Mouse (Mus musculus) hindbrain, embryonic 15.5 days (tissue): ENCODE data around the gene Crhr2. TPM values are rescaled to one million over a fixed set of nuclear protein-coding genes. Genes with fewer than 3 reads are reported as not detected.

ENCODE experiments used
- ATAC-seq: fragments of 200-750 bp; cut with Nextera tagmentation; 2 replicates; pipeline ENCODE4 v1.8.0; 2017; ENCODE audit warnings: low read depth, moderate number of reproducible peaks, moderate TSS enrichment; ENCODE audit not compliant: low FRiP score
- H3K27ac ChIP-seq: fragments of 300-500 bp; sonication (generic); replicated peaks from 2 replicates; pipeline ENCODE4 v1.5.1; 2015; ENCODE audit warnings: mild to moderate bottlenecking, inconsistent platforms
- H3K27me3 ChIP-seq: fragments of 300-500 bp; sonication (generic); 2 replicates; pipeline ENCODE4 v1.6.1; 2015; ENCODE audit warnings: control low read depth, inconsistent platforms
- H3K36me3 ChIP-seq: fragments of 300-500 bp; sonication (generic); 2 replicates; pipeline ENCODE4 v1.6.1; 2015; ENCODE audit warnings: control low read depth, inconsistent platforms
- H3K4me1 ChIP-seq: fragments of 300-500 bp; sonication (generic); replicated peaks from 2 replicates; pipeline ENCODE4 v1.6.1; 2015; ENCODE audit warnings: control low read depth, inconsistent platforms
- H3K4me2 ChIP-seq: fragments of 300-500 bp; sonication (generic); 2 replicates; pipeline ENCODE4 v1.6.1; 2015; ENCODE audit warnings: moderate library complexity, mild to moderate bottlenecking, inconsistent platforms
- H3K4me3 ChIP-seq: fragments of 300-500 bp; sonication (generic); 2 replicates; pipeline ENCODE4 v1.5.1; 2015; ENCODE audit warnings: mild to moderate bottlenecking, inconsistent platforms
- H3K9ac ChIP-seq: fragments of 300-500 bp; sonication (generic); 2 replicates; pipeline ENCODE4 v1.6.1; 2015; ENCODE audit warnings: inconsistent platforms
- H3K9me3 ChIP-seq: fragments of 300-500 bp; sonication (generic); 2 replicates; pipeline ENCODE4 v1.6.1; 2016; ENCODE audit warnings: control low read depth, inconsistent platforms
- WGBS: fragments of 180-500 bp; shearing (Covaris S2); methylation state at CpG from one replicate; pipeline ENCODE4 v1.1.7; 2015; 5-methylcytosine and 5-hydroxymethylcytosine counted together
- polyA plus RNA-seq: library from polyadenylated mRNA; unstranded; fragments of >200 nt; fragmentation: Nextera tagmentation; extraction: Ambion mirVana; gene quantifications from 2 replicates; pipeline ENCODE4 v1.2.1, GENCODE M21; 2015

The Crhr2 gene
- polyA plus RNA-seq, 1 experiment from 2014 or later = 1.3 TPM

- 77% methylated on average over 5 of the region's 5 CpGs for WGBS
- no peak overlapping the region for H3K27ac ChIP-seq
- peaks cover 7% of the 10 kb centered on the region; the same call in 1 of the 2 replicates for H3K4me1 ChIP-seq
- no peaks in the 10 kb centered on the region for H3K36me3 ChIP-seq
- no peak overlapping the region for H3K4me2 ChIP-seq
- H3K9me3 ChIP-seq = no peaks in the 10 kb centered on the region
- no peak overlapping the region for H3K9ac ChIP-seq
- ATAC-seq = no peak
- no peak overlapping the region for H3K4me3 ChIP-seq
- peaks cover 37% of the 10 kb centered on the region for H3K27me3 ChIP-seq
Observed at GRCm38 (mm10) chr6:55161311-55161761, 28.5 kb upstream of the Crhr2 start.

- H3K9ac ChIP-seq = no peak overlapping the region
- ATAC-seq = no peak
Observed at GRCm38 (mm10) chr6:55159256-55159655, 26.4 kb upstream of the Crhr2 start.

GRCm38 (mm10) chr6:55152226-55152625, 19.4 kb upstream of the Crhr2 start:
- Histone ChIP-seq H3K4me3 (no peak overlapping the region), H3K9ac (no peak overlapping the region), H3K27me3 (no peaks in the 10 kb centered on the region), H3K36me3 (no peaks in the 10 kb centered on the region), H3K4me2 (no peak overlapping the region), H3K27ac (no peak overlapping the region), H3K9me3 (no peaks in the 10 kb centered on the region), H3K4me1 (no peaks in the 10 kb centered on the region)
- 96% methylated on average over 3 of the region's 3 CpGs for WGBS
- ATAC-seq = no peak

More at GRCm38 (mm10) chr6:55159256-55159655, 26.4 kb upstream of the Crhr2 start:
- 45% methylated on average over 1 of the region's 1 CpGs for WGBS
- Histone ChIP-seq H3K4me3 (no peak overlapping the region), H3K27me3 (peaks cover 16% of the 10 kb centered on the region), H3K9me3 (no peaks in the 10 kb centered on the region), H3K27ac (no peak overlapping the region; the same call in 1 of the 2 replicates), H3K36me3 (no peaks in the 10 kb centered on the region), H3K4me2 (no peak overlapping the region), H3K4me1 (peaks cover 7% of the 10 kb centered on the region; the same call in 1 of the 2 replicates)

GRCm38 (mm10) chr6:55146138-55146537, 13.3 kb upstream of the Crhr2 start:
- no peak for ATAC-seq
- Histone ChIP-seq H3K4me2 (no peak overlapping the region), H3K9me3 (no peaks in the 10 kb centered on the region), H3K27ac (no peak overlapping the region), H3K27me3 (no peaks in the 10 kb centered on the region), H3K4me3 (no peak overlapping the region), H3K36me3 (no peaks in the 10 kb centered on the region), H3K9ac (no peak overlapping the region), H3K4me1 (no peaks in the 10 kb centered on the region)
- WGBS = 19% methylated on average over 4 of the region's 4 CpGs

- no peaks in the 10 kb centered on the region for H3K27me3 ChIP-seq
- no peaks in the 10 kb centered on the region for H3K9me3 ChIP-seq
- H3K4me1 ChIP-seq = no peaks in the 10 kb centered on the region
- H3K36me3 ChIP-seq = no peaks in the 10 kb centered on the region
- H3K4me2 ChIP-seq = no peak overlapping the region
- WGBS = 74% methylated on average over 5 of the region's 5 CpGs
- no peak for ATAC-seq
- H3K4me3 ChIP-seq = no peak overlapping the region
- no peak overlapping the region for H3K27ac ChIP-seq
- H3K9ac ChIP-seq = no peak overlapping the region
Observed at GRCm38 (mm10) chr6:55145285-55145684, 12.5 kb upstream of the Crhr2 start.

- H3K27ac ChIP-seq = no peak overlapping the region
- no peak overlapping the region for H3K4me3 ChIP-seq
- H3K9me3 ChIP-seq = no peaks in the 10 kb centered on the region
- H3K27me3 ChIP-seq = no peaks in the 10 kb centered on the region
- H3K36me3 ChIP-seq = no peaks in the 10 kb centered on the region
- no peak overlapping the region for H3K4me2 ChIP-seq
- no peak overlapping the region for H3K9ac ChIP-seq
- no peak for ATAC-seq
- H3K4me1 ChIP-seq = no peaks in the 10 kb centered on the region
Observed at GRCm38 (mm10) chr6:55138343-55138742, 5.5 kb upstream of the Crhr2 start.

- 80% methylated on average over 1 of the region's 1 CpGs for WGBS
- Histone ChIP-seq H3K36me3 (no peaks in the 10 kb centered on the region), H3K4me2 (no peak overlapping the region), H3K27me3 (no peaks in the 10 kb centered on the region), H3K9ac (no peak overlapping the region), H3K4me3 (no peak overlapping the region), H3K9me3 (no peaks in the 10 kb centered on the region), H3K4me1 (no peaks in the 10 kb centered on the region), H3K27ac (no peak overlapping the region)
- no peak for ATAC-seq
Observed at GRCm38 (mm10) chr6:55133425-55133824, 609 bp upstream of the Crhr2 start.

GRCm38 (mm10) chr6:55131301-55131700, 1.5 kb downstream of the Crhr2 start:
- no peak overlapping the region for H3K9ac ChIP-seq
- H3K36me3 ChIP-seq = no peaks in the 10 kb centered on the region
- WGBS = 89% methylated on average over 4 of the region's 4 CpGs
- no peak for ATAC-seq
- no peak overlapping the region for H3K27ac ChIP-seq
- no peaks in the 10 kb centered on the region for H3K9me3 ChIP-seq
- H3K4me2 ChIP-seq = no peak overlapping the region
- no peaks in the 10 kb centered on the region for H3K4me1 ChIP-seq
- no peaks in the 10 kb centered on the region for H3K27me3 ChIP-seq
- H3K4me3 ChIP-seq = no peak overlapping the region

- no peak overlapping the region for H3K27ac ChIP-seq
- no peaks in the 10 kb centered on the region for H3K36me3 ChIP-seq
- no peak overlapping the region for H3K4me3 ChIP-seq
- 70% methylated on average over 6 of the region's 6 CpGs for WGBS
- H3K27me3 ChIP-seq = no peaks in the 10 kb centered on the region
- no peak overlapping the region for H3K9ac ChIP-seq
- H3K9me3 ChIP-seq = no peaks in the 10 kb centered on the region
- no peak overlapping the region for H3K4me2 ChIP-seq
- no peak for ATAC-seq
- no peaks in the 10 kb centered on the region for H3K4me1 ChIP-seq
Observed at GRCm38 (mm10) chr6:55130631-55131030, 2.2 kb downstream of the Crhr2 start.

- Histone ChIP-seq H3K4me3 (no peak overlapping the region), H3K27me3 (no peaks in the 10 kb centered on the region), H3K9me3 (no peaks in the 10 kb centered on the region), H3K36me3 (no peaks in the 10 kb centered on the region), H3K27ac (no peak overlapping the region), H3K4me1 (no peaks in the 10 kb centered on the region), H3K4me2 (no peak overlapping the region), H3K9ac (no peak overlapping the region)
- ATAC-seq = no peak
Observed at GRCm38 (mm10) chr6:55128391-55128790, 4.4 kb downstream of the Crhr2 start.

GRCm38 (mm10) chr6:55126576-55126975, 6.2 kb downstream of the Crhr2 start:
- 78% methylated on average over 5 of the region's 5 CpGs for WGBS
- H3K27me3 ChIP-seq = no peaks in the 10 kb centered on the region
- no peak overlapping the region for H3K4me3 ChIP-seq
- 0 out of 2 replicates have a peak, but pooled peaks cover 4% of the 10 kb centered on the region for H3K4me1 ChIP-seq
- no peak overlapping the region for H3K27ac ChIP-seq
- no peak overlapping the region for H3K9ac ChIP-seq
- ATAC-seq = no peak
- no peaks in the 10 kb centered on the region for H3K9me3 ChIP-seq
- H3K36me3 ChIP-seq = no peaks in the 10 kb centered on the region
- H3K4me2 ChIP-seq = no peak overlapping the region

- Histone ChIP-seq H3K27me3 (peaks cover 17% of the 10 kb centered on the region), H3K36me3 (no peaks in the 10 kb centered on the region), H3K27ac (no peak overlapping the region), H3K4me1 (peaks cover 5% of the 10 kb centered on the region; the same call in 1 of the 2 replicates), H3K9me3 (no peaks in the 10 kb centered on the region), H3K4me2 (no peak overlapping the region), H3K4me3 (no peak overlapping the region), H3K9ac (no peak overlapping the region)
- WGBS = 59% methylated on average over 4 of the region's 4 CpGs
- no peak for ATAC-seq
Observed at GRCm38 (mm10) chr6:55123056-55123455, 9.8 kb downstream of the Crhr2 start.
